Mouse (Mus musculus) liver (tissue): ENCODE data around the gene Aif1.
A peak's percentile ranks its signal among the peaks of the same experiment; 100 is the strongest.

ENCODE experiments used
- DNase-seq: peaks from one replicate; pipeline ENCODE4 v3.0.0-alpha.2; 2020; ENCODE audit warnings: mixed read lengths

Gene Aif1

GRCm38 (mm10) chr17:35175968-35176367, at the start of gene Aif1:
Aif1 (minus strand) TSS chr17:35176068.
- DNase-seq: no peak

GRCm38 (mm10) chr17:35225456-35225855, 49.6 kb upstream of the Aif1 start:
- no peak for DNase-seq

- no peak for DNase-seq
Observed at GRCm38 (mm10) chr17:35224641-35225040, 48.8 kb upstream of the Aif1 start.

- peak; percentile 18 for DNase-seq
Observed at GRCm38 (mm10) chr17:35222299-35222698, 46.4 kb upstream of the Aif1 start.

GRCm38 (mm10) chr17:35220156-35220952, 44.5 kb upstream of the Aif1 start, which contains the start of gene Gm16181:
Gm16181 (plus strand) TSS chr17:35220834.
- DNase-seq: no peak

- DNase-seq: peak; percentile 26
Observed at GRCm38 (mm10) chr17:35219601-35220041, 43.8 kb upstream of the Aif1 start.

- peak; percentile 28 for DNase-seq
Observed at GRCm38 (mm10) chr17:35218516-35219193, 42.8 kb upstream of the Aif1 start.

GRCm38 (mm10) chr17:35213071-35213470, 37.2 kb upstream of the Aif1 start:
- no peak for DNase-seq

GRCm38 (mm10) chr17:35210593-35210992, 34.7 kb upstream of the Aif1 start:
- DNase-seq: no peak

- no peak for DNase-seq
Observed at GRCm38 (mm10) chr17:35209785-35210535, 34.1 kb upstream of the Aif1 start.

- DNase-seq: no peak
Observed at GRCm38 (mm10) chr17:35205380-35205769, 29.5 kb upstream of the Aif1 start.

- DNase-seq: no peak
Observed at GRCm38 (mm10) chr17:35204494-35205379, 28.9 kb upstream of the Aif1 start, which contains the start of gene Lta. Lta (minus strand) TSS chr17:35205351.

- no peak for DNase-seq
Observed at GRCm38 (mm10) chr17:35202442-35202841, 26.6 kb upstream of the Aif1 start.

- peak; percentile 46 for DNase-seq
Observed at GRCm38 (mm10) chr17:35201787-35202186, 25.9 kb upstream of the Aif1 start, which contains the start of gene Tnf. Tnf (minus strand) TSS chr17:35202007.

GRCm38 (mm10) chr17:35201128-35201527, 25.3 kb upstream of the Aif1 start:
- no peak for DNase-seq

GRCm38 (mm10) chr17:35200398-35200797, 24.5 kb upstream of the Aif1 start:
- DNase-seq: peak; percentile 43

- no peak for DNase-seq
Observed at GRCm38 (mm10) chr17:35198946-35199345, 23.1 kb upstream of the Aif1 start.

- no peak for DNase-seq
Observed at GRCm38 (mm10) chr17:35198029-35198428, 22.2 kb upstream of the Aif1 start.

- no peak for DNase-seq
Observed at GRCm38 (mm10) chr17:35197126-35197525, 21.3 kb upstream of the Aif1 start.

GRCm38 (mm10) chr17:35196321-35196641, 20.4 kb upstream of the Aif1 start:
- no peak for DNase-seq

- DNase-seq: peak; percentile 82
Observed at GRCm38 (mm10) chr17:35195631-35196320, 19.9 kb upstream of the Aif1 start.
